Mouse (Mus musculus) bone marrow macrophage, adult 2 months (primary cell): ENCODE measurements around the gene Fes.

Experiments used
- CTCF ChIP-seq: IDR thresholded peaks from 2 replicates; pipeline ENCODE4 v1.5.1; 2012; ENCODE audit warnings: low read depth, mild to moderate bottlenecking, low read length, moderate library complexity
- POLR2A ChIP-seq: IDR thresholded peaks from 2 replicates; pipeline ENCODE4 v1.6.1; 2012; ENCODE audit warnings: mild to moderate bottlenecking, low read depth, low read length, borderline replicate concordance

GRCm38 (mm10) chr7:80401041-80401859 lies 13.5 kb upstream of the Fes start:
- TF ChIP-seq CTCF (no peak), POLR2A (no peak)
